Mouse (Mus musculus) kidney, embryonic 16.5 days (tissue): ENCODE measurements around the gene Rps10. TPM values are rescaled to one million over a fixed set of nuclear protein-coding genes. Genes with fewer than 3 reads are reported as not detected.

Experiments used
- ATAC-seq: fragments of 200-750 bp; cut with Nextera tagmentation; 2 replicates; pipeline ENCODE4 v1.8.0; 2017; ENCODE audit warnings: moderate TSS enrichment; ENCODE audit not compliant: low FRiP score, low TSS enrichment
- H3K27ac ChIP-seq: fragments of 300-500 bp; sonication (generic); 2 replicates; pipeline ENCODE4 v1.5.1; 2014; ENCODE audit warnings: low read length
- H3K27me3 ChIP-seq: fragments of 300-500 bp; sonication (generic); 2 replicates; pipeline ENCODE4 v1.6.1; 2014; ENCODE audit warnings: low read length, control low read depth, mixed read lengths; ENCODE audit not compliant: insufficient read depth
- H3K36me3 ChIP-seq: fragments of 300-500 bp; sonication (generic); 2 replicates; pipeline ENCODE4 v1.6.1; 2014; ENCODE audit warnings: low read length, control low read depth, mixed read lengths; ENCODE audit not compliant: insufficient read depth
- H3K4me1 ChIP-seq: fragments of 300-500 bp; sonication (generic); 2 replicates; pipeline ENCODE4 v1.6.1; 2014; ENCODE audit warnings: low read length, control low read depth, mixed read lengths; ENCODE audit not compliant: insufficient read depth
- H3K4me2 ChIP-seq: fragments of 300-500 bp; sonication (generic); replicated peaks from 2 replicates; pipeline ENCODE4 v1.6.1; 2014; ENCODE audit warnings: low read depth, low read length
- H3K4me3 ChIP-seq: fragments of 300-500 bp; sonication (generic); 2 replicates; pipeline ENCODE4 v1.5.1; 2014; ENCODE audit warnings: mild to moderate bottlenecking, low read length
- H3K9ac ChIP-seq: fragments of 300-500 bp; sonication (generic); replicated peaks from 2 replicates; pipeline ENCODE4 v1.6.1; 2014; ENCODE audit warnings: low read length
- H3K9me3 ChIP-seq: fragments of 300-500 bp; sonication (generic); 2 replicates; pipeline ENCODE4 v1.6.1; 2016; ENCODE audit warnings: low read length, control low read depth
- WGBS: fragments of 180-500 bp; shearing (Covaris S2); extraction: QIAGEN DNeasy Blood & Tissue Kit; methylation state at CpG from one replicate; pipeline ENCODE4 v1.1.7; 2014; 5-methylcytosine and 5-hydroxymethylcytosine counted together
- polyA plus RNA-seq: library from polyadenylated mRNA; unstranded; fragments of >200 nt; fragmentation: Nextera tagmentation; extraction: Ambion mirVana; gene quantifications from 2 replicates; pipeline ENCODE4 v1.2.1, GENCODE M21; 2015

Rps10 gene
- polyA plus RNA-seq, 1 experiment from 2014 or later: 825 TPM

- Histone ChIP-seq H3K9ac (peak overlapping the region; percentile 93; the same call in 1 of the 2 replicates), H3K9me3 (peaks cover 6% of the 10 kb centered on the region; the same call in 1 of the 2 replicates), H3K4me1 (peaks cover 26% of the 10 kb centered on the region), H3K4me2 (peak overlapping the region; percentile 73), H3K27me3 (no peaks in the 10 kb centered on the region), H3K36me3 (peaks cover 18% of the 10 kb centered on the region), H3K27ac (0 out of 2 replicates have a peak overlapping the region, but pooled peaks have one; percentile 87), H3K4me3 (peak overlapping the region; percentile 78)
- WGBS: 45% methylated on average over 8 of the region's 8 CpGs
- ATAC-seq: no peak
Observed at GRCm38 (mm10) chr17:27621161-27621560, 15.3 kb downstream of the Rps10 start.

- peaks cover 14% of the 10 kb centered on the region for H3K4me1 ChIP-seq
- peaks cover 6% of the 10 kb centered on the region; the same call in 1 of the 2 replicates for H3K9me3 ChIP-seq
- H3K27me3 ChIP-seq: no peaks in the 10 kb centered on the region
- no peak overlapping the region for H3K4me3 ChIP-seq
- no peak for ATAC-seq
- no peak overlapping the region for H3K9ac ChIP-seq
- no peak overlapping the region for H3K4me2 ChIP-seq
- H3K27ac ChIP-seq: no peak overlapping the region
- WGBS: 62% methylated on average over 7 of the region's 7 CpGs
- H3K36me3 ChIP-seq: peaks cover 18% of the 10 kb centered on the region
Observed at GRCm38 (mm10) chr17:27615388-27615787, 21.1 kb downstream of the Rps10 start.

GRCm38 (mm10) chr17:27613016-27613415, 23.5 kb downstream of the Rps10 start:
- 88% methylated on average over 4 of the region's 4 CpGs for WGBS
- ATAC-seq: no peak
- H3K9me3 ChIP-seq: peaks cover 6% of the 10 kb centered on the region; the same call in 1 of the 2 replicates
- no peak overlapping the region for H3K4me2 ChIP-seq
- peaks cover 10% of the 10 kb centered on the region; the same call in 1 of the 2 replicates for H3K4me1 ChIP-seq
- no peak overlapping the region for H3K27ac ChIP-seq
- H3K36me3 ChIP-seq: peaks cover 13% of the 10 kb centered on the region
- no peak overlapping the region for H3K4me3 ChIP-seq
- H3K27me3 ChIP-seq: no peaks in the 10 kb centered on the region
- H3K9ac ChIP-seq: no peak overlapping the region

- peaks cover 10% of the 10 kb centered on the region; the same call in 1 of the 2 replicates for H3K4me1 ChIP-seq
- no peak overlapping the region for H3K4me3 ChIP-seq
- no peak overlapping the region for H3K4me2 ChIP-seq
- H3K9me3 ChIP-seq: no peaks in the 10 kb centered on the region
- H3K27ac ChIP-seq: no peak overlapping the region
- peaks cover 4% of the 10 kb centered on the region; the same call in 1 of the 2 replicates for H3K36me3 ChIP-seq
- H3K27me3 ChIP-seq: no peaks in the 10 kb centered on the region
- no peak for ATAC-seq
- WGBS: 75% methylated on average over 5 of the region's 5 CpGs
- H3K9ac ChIP-seq: no peak overlapping the region
Observed at GRCm38 (mm10) chr17:27611994-27612393, 24.5 kb downstream of the Rps10 start.

- WGBS: 40% methylated on average over 3 of the region's 3 CpGs
Observed at GRCm38 (mm10) chr17:27611519-27611884, 25.0 kb downstream of the Rps10 start.

GRCm38 (mm10) chr17:27610679-27611518, 25.6 kb downstream of the Rps10 start:
- peaks cover 10% of the 10 kb centered on the region; the same call in 1 of the 2 replicates for H3K4me1 ChIP-seq
- no peak overlapping the region for H3K4me2 ChIP-seq
- no peak overlapping the region for H3K27ac ChIP-seq
- H3K9me3 ChIP-seq: no peaks in the 10 kb centered on the region
- 69% methylated on average over 10 of the region's 10 CpGs for WGBS
- ATAC-seq: no peak
- H3K9ac ChIP-seq: no peak overlapping the region
- no peaks in the 10 kb centered on the region for H3K36me3 ChIP-seq
- H3K27me3 ChIP-seq: no peaks in the 10 kb centered on the region
- no peak overlapping the region for H3K4me3 ChIP-seq

More at GRCm38 (mm10) chr17:27611519-27611884, 25.0 kb downstream of the Rps10 start:
- H3K4me3 ChIP-seq: no peak overlapping the region
- peaks cover 10% of the 10 kb centered on the region; the same call in 1 of the 2 replicates for H3K4me1 ChIP-seq
- no peak overlapping the region for H3K27ac ChIP-seq
- H3K36me3 ChIP-seq: no peaks in the 10 kb centered on the region
- H3K27me3 ChIP-seq: no peaks in the 10 kb centered on the region
- no peaks in the 10 kb centered on the region for H3K9me3 ChIP-seq
- no peak overlapping the region for H3K4me2 ChIP-seq
- ATAC-seq: no peak
- no peak overlapping the region for H3K9ac ChIP-seq

GRCm38 (mm10) chr17:27609576-27609975, 26.9 kb downstream of the Rps10 start:
- H3K4me1 ChIP-seq: peaks cover 10% of the 10 kb centered on the region; the same call in 1 of the 2 replicates
- no peaks in the 10 kb centered on the region for H3K9me3 ChIP-seq
- H3K36me3 ChIP-seq: no peaks in the 10 kb centered on the region
- no peak overlapping the region for H3K27ac ChIP-seq
- H3K27me3 ChIP-seq: no peaks in the 10 kb centered on the region
- no peak for ATAC-seq
- H3K9ac ChIP-seq: no peak overlapping the region
- 85% methylated on average over 7 of the region's 7 CpGs for WGBS
- no peak overlapping the region for H3K4me3 ChIP-seq
- H3K4me2 ChIP-seq: no peak overlapping the region

- Histone ChIP-seq H3K4me2 (no peak overlapping the region), H3K27me3 (no peaks in the 10 kb centered on the region), H3K4me1 (peaks cover 24% of the 10 kb centered on the region), H3K27ac (no peak overlapping the region), H3K9me3 (no peaks in the 10 kb centered on the region), H3K36me3 (0 out of 2 replicates have a peak, but pooled peaks cover 2% of the 10 kb centered on the region), H3K9ac (no peak overlapping the region), H3K4me3 (no peak overlapping the region)
- ATAC-seq: no peak
- 76% methylated on average over 21 of the region's 21 CpGs for WGBS
Observed at GRCm38 (mm10) chr17:27603522-27604234, 32.8 kb downstream of the Rps10 start.

GRCm38 (mm10) chr17:27603036-27603435, 33.4 kb downstream of the Rps10 start:
- Histone ChIP-seq H3K27me3 (no peaks in the 10 kb centered on the region), H3K4me2 (no peak overlapping the region), H3K27ac (no peak overlapping the region), H3K9me3 (no peaks in the 10 kb centered on the region), H3K9ac (no peak overlapping the region), H3K4me1 (peaks cover 28% of the 10 kb centered on the region), H3K4me3 (no peak overlapping the region), H3K36me3 (0 out of 2 replicates have a peak, but pooled peaks cover 2% of the 10 kb centered on the region)
- 95% methylated on average over 2 of the region's 2 CpGs for WGBS
- no peak for ATAC-seq
